Mouse (Mus musculus) R1 (cell line): ENCODE data around the gene Usp46.
"Not testable (repeated sequence)": the region's sequence is repeated elsewhere in the genome, so short reads cannot be mapped to it uniquely, and the experiment has no call there.

ENCODE experiments used
- DNase-seq: peaks from one replicate; pipeline ENCODE4 v3.0.0-alpha.2; 2018; ENCODE audit warnings: low read depth, low spot score

The Usp46 gene

GRCm38 (mm10) chr5:74067831-74068713 lies at the start of gene Usp46:
TSS of gene Usp46 (minus strand) at chr5:74068431.
- DNase-seq, result peak; percentile 43

DNA sequence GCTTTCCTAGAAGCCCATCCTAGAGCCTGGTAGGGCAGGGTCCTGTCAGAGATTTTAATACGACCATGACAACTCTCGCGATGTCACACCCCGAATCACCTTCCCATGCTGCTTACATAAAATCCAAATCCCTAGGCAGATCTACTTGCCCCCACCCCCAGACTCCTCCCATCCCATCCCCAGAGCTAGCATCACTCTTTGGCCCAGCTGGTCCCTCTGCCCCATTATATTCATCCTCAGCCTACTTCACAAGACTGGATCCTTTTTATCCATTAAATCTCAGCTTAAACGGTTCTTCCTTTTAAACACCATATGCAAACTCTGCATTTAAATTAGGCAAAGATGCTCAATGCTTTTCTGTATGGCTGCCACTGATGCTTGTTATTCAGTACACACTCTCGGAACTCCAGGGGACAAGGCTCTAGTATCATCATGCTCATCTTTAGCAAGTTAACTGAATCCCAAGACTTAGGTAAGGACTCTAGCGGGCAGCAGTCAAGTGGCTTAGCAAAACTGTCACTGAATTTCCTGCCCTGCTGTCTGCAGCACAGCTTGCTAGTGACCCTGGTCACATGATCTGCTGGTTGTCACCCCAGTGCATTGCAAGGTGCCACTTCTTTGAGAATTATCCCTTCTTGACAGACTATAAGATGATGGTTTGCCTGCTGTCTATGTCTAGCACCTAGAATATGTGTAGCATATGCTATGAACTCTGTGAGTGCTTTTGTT lies 45.9 kb upstream of the Usp46 start:
- DNase-seq, result no peak

DNA sequence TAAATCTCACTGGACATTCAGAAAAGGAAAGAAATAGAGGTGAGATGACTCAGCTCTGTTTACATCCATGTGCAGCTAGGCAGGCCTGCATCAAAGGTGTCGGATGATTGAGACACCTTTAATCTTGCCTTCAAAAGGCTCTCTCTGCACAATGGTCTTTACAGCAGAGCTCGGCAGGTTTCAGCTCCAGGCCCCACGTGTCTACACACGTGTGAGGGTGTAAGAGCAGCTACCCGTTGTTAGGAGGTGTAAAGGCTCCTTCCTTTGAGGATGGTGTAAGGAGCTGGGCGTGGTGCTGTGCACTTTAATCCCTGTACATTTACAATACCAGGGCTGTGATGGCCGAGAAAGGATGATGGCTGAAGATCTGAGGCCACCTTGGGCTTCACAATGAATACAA lies 37.2 kb upstream of the Usp46 start:
- DNase-seq, result peak; percentile 15

DNA sequence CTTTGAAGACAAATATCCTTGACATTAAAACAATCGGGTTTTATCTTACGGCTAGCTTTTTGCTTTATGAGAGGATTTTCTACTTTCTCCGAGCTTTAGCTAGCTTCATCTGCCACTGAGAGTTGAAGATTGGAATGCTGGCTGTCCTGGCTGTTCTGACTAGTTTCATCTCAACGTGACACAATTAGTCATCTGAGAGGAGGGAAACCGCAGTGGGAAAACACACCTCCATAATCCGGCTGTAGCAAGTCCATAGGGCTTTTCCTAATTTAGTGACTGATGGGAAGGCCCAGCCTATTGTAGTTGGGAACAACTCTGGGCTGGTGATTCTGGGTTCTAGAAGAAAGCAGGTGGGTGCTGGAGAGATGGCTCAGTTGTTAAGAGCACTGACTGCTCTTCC lies 33.5 kb upstream of the Usp46 start:
- no peak for DNase-seq

DNA sequence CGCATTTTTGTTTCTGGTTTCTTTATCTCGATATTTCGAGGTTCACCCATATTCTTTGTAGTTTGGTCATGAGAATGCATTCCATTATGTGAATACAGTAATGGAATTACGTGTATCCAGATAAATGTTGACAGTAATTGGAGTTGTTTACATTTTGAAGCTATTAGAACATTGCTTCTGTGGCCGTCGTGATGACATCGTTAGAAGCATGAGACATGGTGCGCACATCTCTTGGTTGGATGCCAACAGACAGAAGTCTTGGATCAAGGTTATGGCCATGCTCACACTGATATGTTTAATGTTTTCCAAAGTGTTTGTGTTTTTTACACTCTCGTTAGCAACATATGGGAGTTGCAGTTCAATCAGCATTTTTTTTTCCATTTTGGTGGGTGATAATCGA lies 30.8 kb upstream of the Usp46 start:
- DNase-seq, result no peak

GRCm38 (mm10) chr5:74097854-74098220 lies 29.6 kb upstream of the Usp46 start:
- peak; percentile 88 for DNase-seq

GRCm38 (mm10) chr5:74097116-74097853 lies 29.1 kb upstream of the Usp46 start:
- peak; percentile 17 for DNase-seq

DNA sequence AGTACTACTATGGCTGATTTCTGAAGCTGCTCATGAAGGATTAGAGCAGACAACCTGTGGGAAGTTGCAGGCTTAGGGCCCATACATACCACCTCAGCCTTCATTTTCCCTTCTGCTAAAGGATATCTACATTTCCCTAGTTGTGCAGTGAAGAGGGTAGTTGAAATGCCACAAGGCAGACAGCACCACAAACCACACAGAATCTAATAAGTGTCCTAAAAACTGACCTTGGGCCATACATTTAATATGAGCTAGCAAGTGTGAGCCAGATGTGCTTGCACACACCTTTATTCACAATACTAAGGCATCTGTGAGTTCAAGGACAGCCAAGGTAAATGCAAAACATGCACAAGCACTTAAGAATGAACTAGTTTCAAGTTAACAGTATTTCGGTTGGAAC lies 27.8 kb upstream of the Usp46 start:
- peak; percentile 62 for DNase-seq

DNA sequence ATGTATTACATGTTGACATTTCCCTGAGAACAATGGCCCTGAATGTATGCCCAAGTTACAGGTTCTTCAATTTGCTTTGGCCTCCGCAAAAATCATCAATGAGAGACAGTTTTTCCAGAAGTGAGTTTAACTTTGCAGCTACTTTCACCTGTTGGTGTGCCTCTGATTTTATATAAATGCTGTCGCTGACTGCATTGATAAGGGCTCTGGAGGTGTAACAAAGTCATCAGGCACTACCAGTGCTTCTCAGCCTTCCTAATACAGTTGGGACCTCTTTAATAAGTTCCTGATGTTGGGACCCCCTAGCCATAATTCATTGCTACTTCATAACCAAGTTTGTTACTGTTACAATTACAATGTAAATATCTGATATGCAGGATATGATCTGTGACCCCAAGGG lies 27.4 kb upstream of the Usp46 start:
- DNase-seq, result peak; percentile 50

- peak; percentile 69 for DNase-seq
These were observed 26.7 kb upstream of the Usp46 start for GRCm38 (mm10) chr5:74094841-74095437.

DNA sequence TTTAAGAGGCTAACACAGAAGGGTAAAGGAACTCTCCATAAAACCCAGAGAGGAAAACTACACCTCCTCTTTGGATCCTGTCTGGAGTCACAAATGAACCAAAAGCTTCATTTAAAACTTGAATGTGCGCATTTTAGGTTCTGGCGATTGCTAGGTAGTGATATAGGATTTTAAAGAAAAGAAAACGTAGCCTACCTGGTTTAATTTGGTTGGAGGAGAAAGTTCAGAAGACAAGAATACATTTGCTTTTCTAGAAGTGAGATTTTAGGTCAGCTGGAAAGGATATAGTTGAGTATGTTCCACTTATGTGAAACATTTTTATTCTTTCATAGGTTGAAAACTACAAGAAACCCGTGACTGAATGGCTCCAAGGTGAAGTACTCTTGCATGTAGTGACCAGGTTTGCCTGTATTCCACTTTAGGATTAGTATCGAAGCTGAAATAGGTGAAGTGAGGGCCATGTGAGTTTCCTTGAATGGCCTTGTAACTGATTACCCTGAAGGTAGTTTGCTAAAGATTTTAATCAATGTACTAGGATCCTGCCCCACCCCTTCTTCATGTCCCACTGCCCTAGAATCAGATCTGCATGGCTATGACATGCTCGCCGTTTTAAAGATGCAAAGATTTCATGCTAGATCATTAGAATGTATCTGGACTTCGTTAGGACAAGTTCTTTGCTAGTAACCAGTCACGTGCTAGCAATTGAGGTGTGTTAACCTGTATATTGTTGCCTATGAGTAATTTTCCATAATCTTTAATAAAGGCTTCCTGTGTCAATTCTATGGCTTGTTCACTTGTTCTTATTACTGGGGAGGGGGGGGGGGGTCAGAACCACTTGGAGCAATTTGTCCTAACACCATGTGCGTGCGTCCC lies 25.6 kb upstream of the Usp46 start:
- DNase-seq, result peak; percentile 47

DNA sequence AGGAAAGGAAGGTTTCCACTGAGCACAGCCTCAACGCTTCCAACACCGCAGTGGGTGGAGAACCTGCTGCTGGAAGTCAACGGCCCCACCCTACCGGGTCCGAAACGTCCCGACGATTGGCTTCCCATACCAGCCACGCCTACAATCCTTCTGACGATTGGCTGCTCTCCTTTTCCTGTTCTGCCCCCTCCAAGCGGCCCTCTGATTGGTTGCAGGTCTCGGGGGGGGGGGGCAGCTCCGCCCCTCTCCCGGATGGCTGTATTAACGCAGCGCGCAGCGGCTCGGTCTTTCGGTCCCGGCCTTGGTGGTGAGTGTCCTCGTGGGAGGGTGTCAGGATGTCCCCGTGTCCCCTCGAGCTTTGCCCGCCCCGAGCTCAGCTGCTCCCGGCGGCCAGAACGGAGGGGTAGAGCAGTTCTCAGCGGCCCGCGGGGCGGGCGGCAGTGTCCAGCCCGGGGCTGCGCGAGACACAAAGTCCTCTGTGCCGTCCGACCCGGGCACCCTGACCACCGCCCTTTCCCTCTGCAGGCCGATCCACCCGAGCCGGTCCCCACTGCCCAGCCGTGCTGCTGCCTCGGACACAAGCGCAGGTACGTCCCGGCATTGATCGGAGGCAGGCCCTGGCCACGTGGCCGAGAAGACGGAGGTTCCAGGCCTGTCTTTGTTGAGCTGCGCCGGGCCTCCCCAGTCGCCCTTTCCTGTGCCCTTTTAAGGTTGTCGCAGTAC lies 24.8 kb upstream of the Usp46 start:
- DNase-seq, result peak; percentile 99

DNA sequence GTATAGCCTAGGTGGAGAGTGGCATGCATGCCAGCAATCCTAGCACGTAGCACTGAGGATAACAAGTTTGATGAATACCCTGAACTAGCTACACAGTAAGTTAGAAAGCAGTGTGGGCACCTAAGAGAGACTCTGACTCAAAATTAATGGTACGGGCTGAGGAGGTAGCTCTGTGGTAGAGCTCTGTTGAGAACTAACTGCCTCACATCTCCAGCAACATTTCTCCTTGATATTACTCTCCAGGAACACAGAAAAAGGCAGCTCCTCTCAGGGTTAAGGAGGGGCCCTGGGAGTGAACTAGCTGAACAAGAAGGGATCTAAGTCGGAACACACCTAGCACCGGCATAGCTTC lies 24.2 kb upstream of the Usp46 start:
- no peak for DNase-seq

DNA sequence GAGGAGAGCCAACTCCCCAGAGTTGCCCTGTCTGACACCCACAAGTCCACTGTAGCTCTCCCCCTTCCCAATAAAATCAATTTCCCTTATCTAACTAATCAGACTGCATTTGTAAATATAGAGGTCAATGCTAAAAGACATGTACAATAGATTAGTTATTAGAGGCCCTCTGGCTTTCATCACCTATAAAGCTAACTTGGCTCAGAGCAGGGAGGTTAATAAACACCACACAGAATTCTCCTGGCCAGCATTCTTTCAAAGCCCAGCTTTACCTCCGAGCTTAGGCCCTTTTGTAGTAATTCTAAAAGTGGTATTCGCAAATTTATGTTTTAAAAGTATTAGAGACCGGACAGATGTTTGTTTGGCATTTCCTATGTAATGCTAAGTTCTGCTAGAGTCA lies 21.4 kb upstream of the Usp46 start:
- no peak for DNase-seq

- DNase-seq, result no peak
These were observed 13.5 kb upstream of the Usp46 start for GRCm38 (mm10) chr5:74081756-74082155.

GRCm38 (mm10) chr5:74078861-74079615 lies 10.8 kb upstream of the Usp46 start:
- DNase-seq, result peak; percentile 73

GRCm38 (mm10) chr5:74078400-74078799 lies 10.2 kb upstream of the Usp46 start:
- peak; percentile 39 for DNase-seq

DNA sequence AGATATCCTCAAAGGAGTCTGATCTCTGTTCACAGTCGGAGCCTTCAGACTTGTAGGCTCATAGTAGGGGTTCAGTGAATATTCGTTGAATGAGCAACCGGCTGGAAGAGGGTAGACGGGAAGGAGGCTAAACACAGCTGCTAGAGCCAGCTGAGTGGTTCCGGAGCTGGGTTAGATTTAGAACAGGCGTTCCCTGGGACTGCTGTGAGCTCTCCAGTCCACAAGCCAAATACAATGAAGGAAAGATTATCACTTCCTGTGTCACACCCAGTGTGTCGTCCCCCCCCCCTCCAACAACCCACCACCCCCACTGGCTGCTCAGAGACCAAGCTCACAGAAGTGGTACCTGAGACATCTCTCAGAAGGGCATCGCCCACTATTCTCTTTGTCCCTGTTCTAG lies 9.7 kb upstream of the Usp46 start:
- DNase-seq, result peak; percentile 90

DNA sequence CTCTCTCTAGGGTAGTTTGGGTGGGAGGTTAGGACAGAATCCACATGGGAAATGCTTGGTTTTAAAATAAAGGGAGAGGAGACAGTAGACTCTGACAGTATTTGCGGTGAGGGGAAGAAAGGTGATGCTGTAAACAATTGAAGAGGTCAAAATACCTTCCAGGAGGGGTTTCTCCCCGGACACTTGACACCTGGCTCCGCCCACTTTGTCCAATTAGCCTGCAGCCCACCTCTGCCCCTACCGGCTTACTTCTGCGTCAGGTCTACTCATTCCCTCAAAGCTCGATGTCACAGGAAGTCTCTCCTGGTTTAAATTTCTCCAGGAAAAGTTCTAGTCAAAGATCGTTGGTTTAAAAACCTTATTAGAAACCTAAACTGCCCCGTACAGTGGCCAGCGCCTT lies 8.5 kb upstream of the Usp46 start:
- DNase-seq, result peak; percentile 79

DNA sequence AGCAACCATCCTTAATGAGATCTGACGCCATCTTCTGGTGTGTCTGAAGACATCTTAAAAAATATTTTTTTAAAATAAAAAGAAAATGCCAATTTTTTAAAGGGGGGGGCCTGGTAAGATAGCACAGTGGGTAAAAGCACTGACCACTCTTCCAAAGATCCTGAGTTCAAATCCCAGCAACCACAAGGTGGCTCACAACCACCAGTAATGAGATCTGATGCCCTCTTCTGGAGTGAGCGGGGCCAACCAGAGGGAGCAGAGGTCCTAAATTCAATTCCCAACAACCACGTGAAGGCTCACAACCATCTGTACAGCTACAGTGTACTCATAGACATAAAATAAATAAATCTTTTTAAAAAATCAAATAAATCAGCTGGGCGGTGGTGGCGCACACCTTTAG lies 2.3 kb upstream of the Usp46 start:
- DNase-seq, result not testable (repeated sequence)
